Mouse (Mus musculus): Measurements from ENCODE around the gene Slc25a25. TPM values are rescaled to one million over a fixed set of nuclear protein-coding genes. Genes with fewer than 3 reads are reported as not detected.

The Slc25a25 gene
- polyA plus RNA-seq, 1 experiment, result 18.8 TPM

DNA sequence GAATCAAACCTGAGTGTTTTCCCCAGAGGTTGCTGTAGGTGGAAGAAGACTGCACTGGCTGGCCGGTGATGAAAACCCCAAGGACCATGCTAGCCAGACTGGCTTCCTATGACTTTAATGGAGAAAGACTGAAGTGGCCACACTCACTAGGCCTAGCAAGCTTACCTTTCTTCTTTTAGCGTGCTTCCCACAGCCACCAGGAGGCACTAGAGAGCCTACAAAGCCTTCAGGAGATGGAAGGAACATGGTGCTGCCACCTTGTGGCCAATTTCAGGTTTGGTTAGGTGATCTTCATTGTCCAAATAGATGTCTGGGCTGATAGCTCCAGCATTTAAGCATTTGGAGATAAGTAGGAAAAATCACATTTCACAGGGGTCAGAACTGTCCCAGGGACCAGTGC, 46.6 kb downstream of the Slc25a25 start:
- peak; percentile 72 for DNase-seq (ENCODE audit: low spot score)

DNA sequence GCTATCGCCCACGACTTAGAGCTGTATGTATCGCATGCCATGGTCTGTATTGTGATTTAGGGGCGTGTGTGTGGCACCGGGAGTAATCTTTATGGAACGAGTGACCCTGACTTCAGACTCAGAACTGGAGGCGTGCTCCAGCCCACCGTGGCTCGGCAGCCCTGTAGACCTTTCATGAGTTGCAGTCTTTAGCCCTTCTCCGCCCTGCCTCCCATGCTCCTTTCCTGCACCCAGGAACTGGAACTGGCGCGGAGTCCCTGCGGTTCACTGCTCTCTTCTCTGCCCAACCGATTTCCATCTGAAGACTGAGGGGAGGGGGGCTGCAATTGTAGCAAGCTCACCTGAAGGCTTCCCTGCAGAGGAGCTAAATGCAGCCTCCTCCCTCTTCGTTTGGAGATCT, 54.5 kb downstream of the Slc25a25 start:
- no peak for DNase-seq (ENCODE audit: low spot score)

DNA sequence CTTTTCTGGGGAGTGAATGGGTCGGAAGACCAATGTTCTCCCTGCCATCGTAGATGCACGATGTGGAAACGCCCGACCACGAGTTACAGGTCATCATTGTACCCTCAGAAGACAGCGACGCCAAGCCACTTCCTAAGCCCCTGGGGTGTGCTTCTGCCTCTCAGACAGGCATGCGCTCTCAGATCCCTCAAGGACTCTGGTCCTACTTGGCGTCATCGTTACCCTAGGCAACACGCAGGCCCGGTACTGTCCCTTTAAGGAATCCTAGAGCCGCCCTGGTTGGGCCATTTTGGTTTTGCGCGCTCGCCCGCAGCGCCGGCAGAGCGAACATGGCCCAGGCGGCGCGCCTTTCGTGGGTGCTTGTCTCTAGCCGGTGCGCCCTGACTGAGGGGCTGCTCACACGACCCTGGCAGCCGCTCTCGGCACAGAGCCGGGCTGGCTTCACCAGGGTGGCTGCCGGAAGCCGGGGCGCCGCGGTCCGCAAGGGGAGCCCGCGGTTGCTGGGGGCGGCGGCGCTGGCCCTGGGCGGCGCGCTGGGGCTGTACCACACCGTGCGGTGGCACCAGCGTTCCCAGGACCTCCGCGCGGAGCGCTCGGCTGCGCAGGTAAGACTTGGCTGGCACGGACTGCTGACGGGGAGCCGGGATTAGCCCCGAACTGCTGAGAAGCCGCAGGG, 55.2 kb downstream of the Slc25a25 start:
- peak; percentile 82 for DNase-seq (ENCODE audit: low spot score)

DNA sequence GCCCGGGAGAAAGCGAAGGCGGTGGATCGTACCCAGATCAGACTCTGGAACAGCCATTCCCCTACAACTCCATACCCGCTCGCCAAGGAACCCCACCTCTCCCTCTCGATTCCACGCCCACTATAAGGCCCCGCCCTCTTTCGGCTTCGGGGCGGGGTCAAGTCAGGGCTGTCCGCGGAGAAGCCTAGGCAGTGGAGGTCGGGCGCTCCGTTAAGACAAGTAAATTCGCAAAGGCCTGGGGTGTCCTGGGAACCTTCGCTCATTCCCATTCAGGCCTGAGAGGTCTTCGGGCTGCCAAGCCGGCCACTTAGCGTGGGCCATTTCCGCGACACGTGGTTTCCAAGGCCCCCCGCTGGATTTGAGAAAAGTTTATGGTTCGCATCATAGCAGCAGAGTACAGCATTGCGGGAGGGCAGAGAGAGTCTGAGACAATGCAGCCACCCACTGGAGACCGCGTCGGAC, 55.7 kb downstream of the Slc25a25 start, which contains the start of gene Ptges2:
TSS of gene Ptges2 (plus strand) at position 413 of the 462 bp plus-strand sequence.
- peak; percentile 81 for DNase-seq (ENCODE audit: low spot score)

DNA sequence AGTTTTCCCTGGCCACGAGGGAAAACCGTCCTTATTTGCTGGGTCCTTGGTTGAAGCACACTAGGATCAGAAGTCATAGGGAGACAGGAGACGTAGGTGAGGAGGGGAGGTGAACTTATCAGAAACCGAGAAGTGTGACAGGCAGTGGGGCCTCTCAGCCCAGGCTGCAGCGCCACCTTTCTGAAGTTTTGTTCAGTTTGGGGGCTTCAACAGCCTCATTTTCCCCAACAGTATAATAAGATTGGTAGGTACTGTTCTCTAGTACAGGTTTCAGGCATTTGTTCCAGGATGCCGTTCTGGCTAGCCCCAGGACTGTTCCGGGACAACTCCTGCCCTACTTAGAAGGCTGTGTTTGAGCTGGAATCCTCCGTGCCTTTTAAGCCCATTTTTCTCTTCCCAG, 56.3 kb downstream of the Slc25a25 start:
- no peak for DNase-seq (ENCODE audit: low spot score)

DNA sequence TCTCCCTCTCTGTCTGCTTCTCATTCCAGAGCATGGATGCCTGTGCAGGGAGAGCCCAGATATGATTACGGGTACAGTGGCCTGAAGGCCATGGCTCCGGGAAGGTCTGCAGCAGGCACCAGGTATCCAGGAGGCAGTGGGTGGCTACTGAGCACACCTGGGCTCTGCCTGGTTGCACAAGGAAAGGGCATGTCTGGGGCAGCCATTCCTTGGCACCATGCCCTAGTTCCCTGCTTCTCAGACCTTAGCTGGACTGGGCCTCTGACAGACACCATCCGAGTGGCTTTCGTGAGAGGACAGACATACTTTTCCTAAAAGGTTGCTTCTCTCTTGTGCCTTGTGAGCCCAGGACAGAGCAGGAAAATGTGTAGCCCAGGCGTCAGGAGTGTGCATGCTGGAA, 59.2 kb downstream of the Slc25a25 start:
- no peak for DNase-seq (ENCODE audit: low spot score)

DNA sequence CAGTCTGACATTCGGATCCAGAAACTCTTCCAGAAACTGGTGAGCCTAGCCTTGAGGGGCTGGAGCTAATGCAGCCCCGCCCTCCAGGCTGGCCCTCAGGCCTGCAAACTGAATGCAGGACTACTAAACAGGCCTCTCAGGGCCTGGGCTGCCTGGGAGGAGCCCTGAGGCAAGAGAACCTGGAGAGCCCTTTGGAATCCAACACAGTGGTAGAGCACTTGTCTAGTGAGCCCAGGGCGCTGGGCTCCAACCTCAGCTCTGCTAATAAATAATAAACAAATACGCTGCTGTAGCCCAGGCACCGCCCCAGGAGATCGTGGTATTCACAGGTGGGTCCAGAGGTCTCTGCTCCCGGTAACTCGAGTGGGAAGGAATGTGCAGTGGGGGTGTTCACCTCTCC, 60.4 kb downstream of the Slc25a25 start:
- DNase-seq (ENCODE audit: low spot score), result no peak

DNA sequence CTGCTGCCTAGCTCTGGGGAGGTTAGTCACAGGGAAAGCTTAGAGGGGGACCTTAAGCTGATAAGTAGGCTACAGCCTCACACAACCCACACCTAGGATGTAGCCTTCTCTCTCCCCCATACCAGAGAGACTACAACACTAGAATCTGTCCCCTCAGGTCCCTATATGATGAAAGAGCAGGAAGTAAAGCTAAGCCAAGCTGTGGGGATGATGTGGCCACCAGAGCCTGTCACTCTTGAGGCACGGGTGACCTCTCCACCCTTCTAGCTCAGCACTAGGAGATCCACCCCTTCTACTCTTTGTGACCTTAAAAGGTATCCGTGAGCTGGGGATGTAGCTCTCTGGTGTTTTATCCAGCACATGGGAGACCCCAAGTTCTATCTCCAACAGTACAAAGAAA, 62.1 kb downstream of the Slc25a25 start:
- DNase-seq (ENCODE audit: low spot score), result no peak

DNA sequence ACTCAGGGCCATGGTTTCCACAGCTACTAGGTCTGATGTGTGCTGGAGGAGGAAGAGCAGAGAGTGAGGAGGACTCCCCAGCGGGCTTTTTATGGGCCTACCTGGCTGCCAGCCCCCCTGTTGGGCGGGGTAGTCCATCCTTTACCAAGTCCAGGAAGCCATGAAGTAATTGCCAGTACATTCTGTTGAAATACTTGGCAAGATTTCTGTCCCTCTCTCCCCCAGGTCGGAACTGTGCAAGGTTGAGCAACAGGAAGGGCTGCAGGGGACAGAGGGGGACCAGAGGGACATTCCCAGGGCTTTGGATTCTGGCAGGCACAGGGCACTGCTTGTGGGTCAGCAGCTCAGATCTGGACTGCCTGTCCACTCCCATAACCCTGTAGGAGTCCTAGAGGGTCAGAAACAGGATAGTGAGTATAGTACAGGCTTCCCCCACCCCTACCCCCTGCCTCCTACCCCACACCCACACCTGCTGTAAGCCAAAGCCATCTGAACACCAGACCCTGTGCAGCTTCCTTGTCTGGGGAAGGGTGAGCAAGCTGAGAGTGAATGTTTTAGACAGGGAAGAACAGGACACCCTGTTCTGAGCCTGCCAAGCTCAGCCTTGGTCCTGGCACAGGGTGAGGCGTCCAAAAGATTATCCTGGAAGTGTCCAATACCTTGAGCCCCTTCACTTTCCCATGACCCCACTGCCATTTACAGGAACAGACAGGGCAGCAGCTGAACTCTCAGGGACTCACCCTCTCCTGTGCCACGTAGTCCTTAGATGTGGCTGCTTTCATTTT, 63.3 kb downstream of the Slc25a25 start, which contains the start of gene Lcn2:
TSS of gene Lcn2 (minus strand) at position 547 of the 785 bp plus-strand sequence.
- DNase-seq (ENCODE audit: low spot score), result no peak

DNA sequence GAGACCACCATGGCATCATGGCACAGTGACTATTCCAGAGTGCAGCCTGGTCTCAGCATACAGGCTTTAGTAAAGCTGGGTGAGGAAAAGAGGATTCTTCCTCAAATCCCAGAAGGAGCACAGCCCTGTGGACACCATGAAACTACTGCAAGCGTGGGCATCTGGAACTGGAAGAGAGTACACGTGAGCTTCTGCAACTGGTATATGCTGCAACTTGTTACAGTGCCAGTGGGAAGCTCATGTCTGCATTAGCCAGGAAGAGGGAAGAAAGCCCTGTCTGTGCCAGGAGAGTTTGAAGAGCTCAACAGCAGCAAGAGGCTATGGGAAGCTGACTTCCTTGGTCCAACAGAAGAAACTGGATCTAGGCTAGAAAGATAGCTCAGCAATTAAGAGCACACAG, 68.6 kb downstream of the Slc25a25 start:
- DNase-seq (ENCODE audit: low spot score), result no peak

DNA sequence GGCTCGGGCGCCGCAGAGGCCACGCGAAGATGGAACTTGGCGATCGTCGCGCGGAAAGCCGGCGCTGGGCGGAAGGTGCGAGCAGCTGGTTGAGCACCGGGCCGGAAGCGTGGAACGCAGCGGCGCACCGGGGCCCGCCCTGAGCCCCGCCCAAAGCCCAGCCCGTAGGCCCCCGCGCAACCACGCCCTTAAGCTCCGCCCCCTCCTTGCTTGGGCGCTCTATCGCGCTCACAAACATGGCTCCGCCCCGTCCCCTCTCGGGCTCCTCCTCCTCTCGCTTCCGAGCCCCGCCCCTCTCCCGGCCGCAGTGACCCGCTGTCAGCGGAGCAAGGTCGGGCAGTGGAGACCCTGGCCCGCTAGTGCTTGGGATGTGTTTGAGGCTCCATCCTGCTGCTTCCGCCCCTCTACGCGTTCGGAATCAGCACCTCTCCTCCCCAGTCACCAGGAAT, 69.4 kb downstream of the Slc25a25 start, which contains the start of gene 1110008P14Rik:
TSS of gene 1110008P14Rik (minus strand) at position 164 of the 449 bp plus-strand sequence.
- DNase-seq (ENCODE audit: low spot score), result peak; percentile 85

DNA sequence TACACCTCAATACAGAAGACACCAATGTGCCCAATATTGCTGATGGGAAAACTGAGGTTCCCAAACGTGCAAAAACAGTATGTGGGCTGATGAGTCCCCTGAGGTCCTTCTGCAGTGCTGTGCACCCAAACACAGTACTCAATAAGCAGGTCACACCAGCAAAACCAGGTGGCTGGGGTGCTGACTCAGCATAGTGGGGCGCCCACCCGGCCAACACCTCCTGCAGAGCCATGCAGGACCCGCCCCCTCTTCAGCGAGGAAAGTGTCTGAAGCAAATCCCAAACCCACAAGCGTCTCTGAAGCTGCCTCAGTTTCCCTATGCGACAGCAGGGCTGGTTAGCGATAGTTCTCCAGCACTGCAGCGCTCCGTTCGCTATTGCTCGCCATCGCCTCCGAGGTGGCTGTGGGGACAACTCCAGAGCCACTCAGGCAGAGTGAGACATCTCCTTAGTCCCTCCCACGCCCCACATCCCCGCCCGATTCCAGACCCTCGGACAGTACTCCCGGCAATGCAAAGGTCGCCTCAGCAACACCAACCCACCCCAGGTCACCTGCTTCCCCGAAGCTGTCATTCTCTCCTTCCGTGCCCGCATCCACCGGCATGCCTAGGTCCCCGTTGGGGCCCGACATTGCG, 70.0 kb downstream of the Slc25a25 start:
- no peak for DNase-seq (ENCODE audit: low spot score)

DNA sequence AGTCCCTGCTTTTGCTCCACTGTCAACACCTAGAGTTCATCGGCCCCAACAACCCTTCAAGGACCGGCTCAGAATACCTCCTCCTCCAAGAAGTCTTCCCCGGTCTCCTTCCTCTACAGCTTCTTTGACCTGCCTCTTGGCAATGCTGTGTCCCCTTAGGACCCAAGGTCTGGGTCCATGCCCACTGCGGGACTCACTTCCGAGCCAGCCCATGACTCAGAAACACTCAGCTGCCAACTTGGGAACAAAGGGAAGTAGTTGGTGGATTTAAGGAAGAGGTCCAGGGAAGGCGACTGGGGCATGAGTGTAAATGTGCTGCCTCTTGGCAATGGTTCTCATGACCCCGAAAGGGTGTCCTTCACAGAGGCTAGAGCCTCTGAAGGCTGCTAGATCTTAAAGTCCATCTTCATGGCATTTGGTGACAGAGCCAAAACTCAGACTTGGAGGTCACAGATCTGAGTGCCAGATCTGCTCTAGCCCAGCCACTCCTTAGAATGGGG, 71.2 kb downstream of the Slc25a25 start:
- DNase-seq (ENCODE audit: low spot score), result no peak

DNA sequence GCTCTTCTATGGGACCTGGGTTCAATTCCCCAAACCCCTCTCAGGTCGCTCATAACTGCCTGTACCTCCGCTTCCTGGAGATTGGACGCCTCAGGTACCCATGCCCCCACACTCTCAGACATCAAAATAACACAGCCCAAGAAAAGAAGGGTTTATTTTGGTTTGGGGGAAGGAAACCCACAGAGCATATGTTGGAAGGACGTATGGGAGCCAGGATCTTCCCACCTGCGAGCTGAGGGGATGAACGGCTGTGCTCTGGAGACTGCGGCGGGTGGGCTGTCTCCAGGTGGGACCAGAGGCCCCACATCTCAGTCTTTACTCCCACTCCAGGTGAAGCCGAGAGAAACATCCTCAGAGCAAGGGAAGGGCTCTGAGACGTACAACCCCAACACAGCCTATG, 74.3 kb downstream of the Slc25a25 start:
- DNase-seq (ENCODE audit: low spot score), result no peak

DNA sequence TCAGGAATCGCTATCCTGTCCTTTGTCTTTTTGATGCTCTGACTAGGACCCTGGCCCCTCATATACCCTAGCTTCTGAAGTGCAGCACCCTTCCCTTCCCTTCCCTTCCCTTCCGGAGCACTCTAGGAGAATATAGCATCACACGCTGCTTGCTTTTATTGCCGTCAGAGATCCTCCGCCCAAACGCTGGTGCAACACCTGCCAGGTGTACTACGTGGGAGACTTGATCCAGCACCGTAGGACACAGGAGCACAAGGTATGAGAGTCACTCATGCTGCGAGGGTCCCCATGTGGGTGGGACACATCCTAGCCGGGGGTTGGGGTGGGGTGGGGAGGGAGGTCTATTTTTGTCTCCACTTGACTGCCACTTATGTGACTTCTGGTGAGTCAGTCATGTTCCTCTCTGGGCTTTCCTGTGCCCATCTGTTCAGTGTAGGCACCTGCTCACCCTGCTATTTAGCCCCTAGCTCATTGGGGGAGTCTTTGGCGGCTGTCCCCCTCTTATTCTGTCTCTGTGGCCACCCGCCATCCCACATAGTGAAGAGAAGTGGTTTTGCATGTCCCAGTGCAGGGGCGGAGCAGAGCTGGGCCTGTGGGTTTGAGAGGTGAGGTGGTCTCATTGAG, 75.8 kb downstream of the Slc25a25 start:
- no peak for DNase-seq (ENCODE audit: low spot score)

DNA sequence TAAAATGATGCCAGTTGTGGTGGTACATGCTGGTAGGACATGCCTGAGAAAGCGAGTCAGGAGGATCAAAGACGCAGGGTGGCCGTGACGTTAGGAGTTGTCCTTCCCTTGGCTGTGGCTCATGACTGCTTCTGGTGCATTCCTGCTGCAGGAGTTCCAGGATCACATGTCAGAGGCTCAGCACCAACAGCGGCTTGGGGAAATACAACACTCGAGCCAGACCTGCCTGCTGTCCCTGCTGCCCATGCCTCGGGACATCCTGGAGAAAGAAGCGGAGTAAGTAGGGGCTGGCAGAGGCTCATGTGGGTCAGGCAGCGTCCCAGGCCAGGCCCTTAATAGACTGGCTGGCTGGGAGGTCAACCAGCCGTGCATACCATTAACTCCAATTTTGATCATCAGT, 77.1 kb downstream of the Slc25a25 start:
- no peak for DNase-seq (ENCODE audit: low spot score)

DNA sequence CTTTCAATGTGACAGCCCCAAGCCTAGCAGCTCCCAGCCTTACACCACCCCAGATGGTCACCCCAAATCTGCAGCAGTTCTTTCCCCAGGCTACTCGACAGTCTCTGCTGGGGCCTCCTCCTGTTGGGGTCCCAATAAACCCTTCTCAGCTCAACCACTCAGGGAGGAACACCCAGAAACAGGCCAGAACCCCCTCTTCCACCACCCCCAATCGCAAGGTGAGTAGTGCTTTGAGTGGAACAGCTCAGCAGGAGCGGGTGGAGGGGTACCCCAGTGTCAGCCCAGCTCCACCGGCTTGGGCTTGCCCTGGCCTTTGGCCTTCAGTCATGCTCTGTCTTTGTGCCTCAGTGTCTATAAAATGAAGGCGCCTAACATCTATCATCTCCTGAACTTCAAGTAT, 83.9 kb downstream of the Slc25a25 start:
- DNase-seq (ENCODE audit: low spot score), result no peak

Measured in urinary bladder, adult 2 months (tissue).